Mouse (Mus musculus): ENCODE data around the gene C130032M10Rik.

Gene C130032M10Rik

DNA sequence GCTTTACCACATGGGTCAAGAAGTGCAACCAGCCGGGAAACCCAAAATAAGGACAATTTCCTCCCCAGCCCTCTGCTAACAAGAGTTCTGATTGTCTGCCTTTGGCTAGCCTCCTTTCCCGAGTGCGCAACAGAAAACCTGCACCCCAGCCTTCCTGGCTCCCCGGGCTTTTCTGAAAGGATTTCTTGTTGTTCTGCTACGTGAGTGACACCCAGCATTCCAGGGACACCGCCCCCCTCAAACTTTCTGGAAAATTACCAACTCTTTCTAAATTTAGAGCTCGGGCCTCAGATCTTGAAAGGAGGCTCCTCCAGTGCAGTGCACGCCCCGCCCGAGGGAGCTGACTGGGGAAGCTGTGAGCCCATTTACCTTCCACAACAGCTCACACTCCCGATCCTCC, at the start of gene C130032M10Rik:
C130032M10Rik (plus strand) TSS at position 334 of the 400 bp plus-strand sequence.
- peak; percentile 10 for DNase-seq (ENCODE audit: low read depth, low spot score)

GRCm38 (mm10) chr9:114466871-114467270, 48.6 kb upstream of the C130032M10Rik start:
- no peak for DNase-seq (ENCODE audit: low read depth, low spot score)

GRCm38 (mm10) chr9:114468217-114468616, 47.3 kb upstream of the C130032M10Rik start:
- no peak for DNase-seq (ENCODE audit: low read depth, low spot score)

DNA sequence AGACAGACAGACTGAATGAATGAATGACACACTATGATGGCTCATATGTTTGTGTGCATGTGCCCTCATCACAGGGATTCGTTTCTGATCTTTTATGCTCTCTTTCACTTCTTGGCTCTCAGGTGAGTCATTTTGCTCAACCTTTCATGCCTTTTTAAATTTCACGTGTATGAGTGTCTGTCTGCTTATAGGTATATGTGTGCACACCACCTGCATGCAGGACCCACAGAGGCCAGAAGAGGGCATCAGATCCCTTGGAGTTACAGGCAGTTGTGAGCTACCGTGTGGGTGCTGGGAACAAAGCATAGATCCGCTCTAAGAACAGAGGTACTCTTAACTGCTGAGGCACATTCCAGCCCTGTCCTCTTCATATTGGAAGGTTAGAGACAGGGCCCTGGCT, 46.8 kb upstream of the C130032M10Rik start:
- no peak for DNase-seq (ENCODE audit: low read depth, low spot score)

- no peak for DNase-seq (ENCODE audit: low read depth, low spot score)
Observed at GRCm38 (mm10) chr9:114471892-114472291, 43.6 kb upstream of the C130032M10Rik start.

DNA sequence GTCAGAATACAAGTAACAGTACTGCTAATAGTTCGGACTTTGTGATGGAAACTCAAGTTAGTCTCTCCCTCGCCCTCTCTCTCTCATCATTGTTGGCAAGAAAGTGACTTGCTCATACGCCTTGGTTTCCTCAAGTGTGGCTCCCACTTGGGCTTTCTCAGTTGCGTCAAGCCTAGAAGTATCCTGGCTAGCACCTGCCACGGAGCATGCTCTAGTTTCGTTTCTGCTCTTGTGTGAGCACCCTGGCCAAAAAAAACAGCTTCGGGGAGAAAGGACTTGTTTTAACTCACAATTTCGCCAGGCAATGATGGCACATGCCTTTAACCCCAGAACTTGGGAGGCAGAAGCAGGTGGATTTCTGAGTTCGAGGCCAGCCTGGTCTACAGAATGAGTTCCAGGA, 38.5 kb upstream of the C130032M10Rik start:
- DNase-seq (ENCODE audit: low read depth, low spot score): no peak

GRCm38 (mm10) chr9:114480940-114481339, 34.6 kb upstream of the C130032M10Rik start:
- DNase-seq (ENCODE audit: low read depth, low spot score): no peak

- DNase-seq (ENCODE audit: low read depth, low spot score): no peak
Observed at GRCm38 (mm10) chr9:114484771-114485170, 30.7 kb upstream of the C130032M10Rik start.

DNA sequence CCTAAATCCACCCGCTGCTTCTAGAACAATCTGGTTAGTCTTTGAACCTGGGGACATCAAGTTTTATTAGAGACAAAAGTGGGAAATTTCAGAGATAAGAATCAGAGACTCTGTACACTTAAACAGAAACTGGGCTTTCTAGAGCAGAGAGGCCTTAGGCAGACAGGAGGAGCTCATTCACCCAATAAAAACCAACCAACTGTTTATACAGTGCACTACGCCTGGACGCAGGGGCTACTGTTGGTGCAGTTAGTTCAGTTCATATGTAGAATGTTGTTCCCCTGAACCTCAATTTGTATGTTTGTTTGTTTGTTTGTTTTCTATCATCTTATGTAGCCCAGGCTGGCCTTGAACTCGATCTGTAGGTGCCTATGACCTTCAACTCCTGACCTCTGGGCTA, 28.7 kb upstream of the C130032M10Rik start:
- DNase-seq (ENCODE audit: low read depth, low spot score): no peak

GRCm38 (mm10) chr9:114487481-114488258, 27.8 kb upstream of the C130032M10Rik start:
- DNase-seq (ENCODE audit: low read depth, low spot score): no peak

- no peak for DNase-seq (ENCODE audit: low read depth, low spot score)
Observed at GRCm38 (mm10) chr9:114496469-114496868, 19.0 kb upstream of the C130032M10Rik start.

- DNase-seq (ENCODE audit: low read depth, low spot score): peak; percentile 74
Observed at GRCm38 (mm10) chr9:114498218-114498617, 17.3 kb upstream of the C130032M10Rik start.

DNA sequence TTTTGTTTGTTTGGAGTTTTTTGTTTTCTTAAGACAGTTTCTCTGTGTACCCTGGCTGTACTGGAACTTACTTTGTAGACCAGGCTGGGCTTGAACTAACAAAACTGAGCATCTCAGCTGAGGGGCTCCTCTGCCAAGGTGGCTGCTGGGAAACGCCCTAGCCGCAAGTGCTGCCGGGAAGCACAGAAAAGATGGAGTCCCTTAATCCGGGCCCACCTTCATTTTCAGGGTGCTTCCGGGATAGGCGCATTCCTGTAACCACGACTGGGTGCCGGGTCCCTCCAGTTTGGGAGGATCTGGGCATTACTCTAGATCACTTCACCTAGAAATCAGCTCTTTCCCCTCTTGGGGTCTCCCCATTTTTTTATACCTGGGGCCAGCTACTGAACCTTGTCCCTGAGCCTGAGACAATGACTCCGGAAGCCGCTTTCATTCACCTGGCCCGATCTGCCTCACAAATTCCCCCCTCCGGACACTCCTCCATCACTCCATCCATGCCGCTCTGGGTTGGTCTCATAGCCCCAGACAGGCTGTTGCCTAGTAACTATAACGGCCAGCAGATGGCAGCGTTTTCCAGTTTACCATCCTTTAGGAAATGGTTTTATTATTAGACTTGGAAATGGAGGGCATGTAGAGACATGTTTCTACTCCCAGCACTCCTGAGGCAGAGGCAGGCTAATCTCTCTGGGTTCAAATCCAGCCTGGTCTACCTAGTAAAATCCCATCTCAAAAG, 15.5 kb upstream of the C130032M10Rik start:
- peak; percentile 62 for DNase-seq (ENCODE audit: low read depth, low spot score)

GRCm38 (mm10) chr9:114501111-114501510, 14.4 kb upstream of the C130032M10Rik start:
- DNase-seq (ENCODE audit: low read depth, low spot score): no peak

GRCm38 (mm10) chr9:114501913-114502312, 13.6 kb upstream of the C130032M10Rik start:
- no peak for DNase-seq (ENCODE audit: low read depth, low spot score)

DNA sequence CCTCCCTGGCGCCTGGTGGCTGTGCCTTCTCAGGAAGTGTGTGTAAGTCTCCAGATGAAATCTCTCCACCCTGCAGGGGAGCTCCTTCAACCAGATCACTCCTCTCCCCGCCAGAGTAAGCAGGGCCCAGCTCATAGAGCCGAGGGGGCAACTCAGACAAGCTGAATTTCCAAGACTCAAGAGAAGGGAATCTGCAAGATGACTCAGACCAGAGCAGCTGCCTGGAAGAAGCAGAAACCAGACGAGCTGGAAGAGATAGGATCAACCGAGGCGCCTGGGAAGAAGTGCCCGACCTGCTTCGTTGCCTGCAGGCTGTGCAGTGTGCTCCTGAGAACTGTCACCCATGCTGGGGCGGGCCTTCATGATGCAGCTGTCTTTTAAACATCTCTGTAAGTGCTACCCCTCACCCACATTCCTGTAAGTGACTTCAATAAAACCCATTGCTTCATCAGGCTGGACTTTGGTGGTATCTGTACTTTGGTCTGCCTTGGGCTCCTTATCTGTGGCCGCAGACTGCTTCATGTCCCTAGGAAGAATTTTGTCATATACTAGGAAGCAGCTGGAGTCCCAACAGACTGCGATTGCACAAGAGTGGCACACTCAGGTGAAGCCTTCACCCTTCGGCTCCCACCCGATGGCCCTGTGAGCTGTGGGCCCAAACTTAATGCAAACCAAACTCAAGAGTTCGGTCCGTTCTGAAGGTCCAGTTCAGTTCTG, 12.6 kb upstream of the C130032M10Rik start:
- peak; percentile 21 for DNase-seq (ENCODE audit: low read depth, low spot score)

DNA sequence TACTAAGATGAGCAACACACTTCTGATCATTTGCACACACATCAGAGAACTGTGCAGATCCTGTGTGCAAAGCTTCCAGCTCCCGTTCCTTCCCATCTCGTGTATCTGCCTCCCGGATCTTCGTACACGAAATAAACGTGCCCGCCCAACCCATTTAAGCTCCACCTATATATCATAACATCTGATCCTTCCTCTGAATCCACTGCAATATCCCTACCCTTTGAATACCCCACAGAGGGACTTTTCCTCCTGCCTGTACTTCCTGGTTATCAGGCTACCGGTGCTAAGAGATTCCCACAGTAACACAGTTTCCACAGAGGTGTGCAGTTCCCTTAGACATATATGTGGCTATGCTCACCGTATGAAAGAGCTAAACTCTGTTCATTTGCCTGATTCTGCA, 10.7 kb upstream of the C130032M10Rik start, which contains the start of gene Ccr4:
Ccr4 (minus strand) TSS at position 101 of the 400 bp plus-strand sequence.
- no peak for DNase-seq (ENCODE audit: low read depth, low spot score)

DNA sequence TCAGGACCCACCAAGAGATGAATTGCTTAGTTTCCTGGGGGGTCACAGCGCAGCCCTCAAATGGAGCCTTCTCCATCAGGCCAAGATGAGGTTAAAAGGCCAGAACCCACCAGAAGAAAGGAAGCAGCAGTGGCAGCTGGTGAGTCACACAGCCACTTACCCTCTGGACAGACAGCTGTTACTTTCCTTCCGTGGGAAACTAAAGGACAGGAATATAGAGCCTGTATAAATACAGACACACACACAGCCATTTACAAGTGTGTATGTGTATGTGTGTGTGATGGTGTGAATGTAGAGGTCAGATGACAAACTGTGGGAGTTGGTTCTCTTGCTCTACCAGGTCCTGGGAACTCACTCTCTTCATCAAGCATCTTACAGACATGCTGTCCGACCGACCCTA, 8.9 kb upstream of the C130032M10Rik start:
- no peak for DNase-seq (ENCODE audit: low read depth, low spot score)

DNA sequence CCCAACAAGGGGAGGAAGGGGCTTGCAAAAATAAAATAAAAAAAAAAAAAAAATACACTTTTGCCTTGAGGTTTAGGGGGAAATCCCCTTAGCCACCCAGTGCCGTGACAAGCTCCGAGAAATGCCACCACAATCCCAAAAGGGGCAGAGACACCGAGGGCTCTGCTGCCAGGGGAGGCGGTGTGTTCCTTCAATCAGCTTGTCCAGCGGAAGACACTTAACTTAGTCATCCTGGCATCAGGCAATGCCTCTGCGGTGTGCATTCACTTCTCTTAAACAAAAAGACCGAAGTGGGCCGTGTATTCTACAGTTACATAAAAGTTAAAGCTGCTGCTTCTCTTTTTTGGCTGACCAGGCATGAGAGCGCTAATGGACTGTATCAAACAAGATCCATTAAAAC, 8.1 kb upstream of the C130032M10Rik start:
- DNase-seq (ENCODE audit: low read depth, low spot score): no peak

DNA sequence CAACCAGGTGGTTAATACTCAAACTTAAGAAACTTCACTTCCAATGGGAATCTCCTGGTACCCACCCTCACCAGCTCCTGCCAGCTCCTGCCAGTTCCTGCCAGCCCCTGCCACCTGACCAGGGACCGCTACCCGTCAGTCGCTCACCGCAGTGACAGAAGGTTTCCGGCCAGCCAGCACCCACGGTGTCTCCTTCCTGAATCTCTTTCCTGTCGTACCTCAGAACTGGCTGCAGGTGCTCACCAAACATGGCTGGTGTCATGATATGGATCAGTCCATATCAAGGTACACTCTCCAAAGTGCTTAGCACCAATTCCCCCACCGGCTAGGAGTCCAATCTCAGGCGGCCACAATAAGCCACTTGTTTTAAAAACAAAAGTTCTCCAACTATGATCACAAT, 5.7 kb upstream of the C130032M10Rik start:
- DNase-seq (ENCODE audit: low read depth, low spot score): no peak

DNA sequence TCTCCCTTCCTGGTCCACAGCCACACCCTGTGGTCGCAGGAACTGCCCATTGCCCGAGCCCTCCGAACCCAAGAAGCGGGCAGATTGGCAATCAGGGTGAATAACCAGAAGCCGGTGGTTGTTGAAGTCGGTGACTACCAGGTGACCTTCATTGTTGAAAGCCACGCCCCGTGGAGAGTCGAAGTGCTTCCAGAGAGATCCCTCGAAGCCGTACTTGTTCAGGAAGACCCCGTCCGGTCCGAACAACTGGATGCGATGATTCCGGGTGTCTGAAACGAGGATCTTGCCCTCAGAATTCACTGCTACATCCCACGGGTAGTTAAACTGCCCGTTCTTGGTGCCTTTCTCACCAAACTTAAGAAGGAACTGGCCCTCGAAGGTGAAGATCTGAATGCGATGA, 2.7 kb upstream of the C130032M10Rik start:
- DNase-seq (ENCODE audit: low read depth, low spot score): no peak

DNA sequence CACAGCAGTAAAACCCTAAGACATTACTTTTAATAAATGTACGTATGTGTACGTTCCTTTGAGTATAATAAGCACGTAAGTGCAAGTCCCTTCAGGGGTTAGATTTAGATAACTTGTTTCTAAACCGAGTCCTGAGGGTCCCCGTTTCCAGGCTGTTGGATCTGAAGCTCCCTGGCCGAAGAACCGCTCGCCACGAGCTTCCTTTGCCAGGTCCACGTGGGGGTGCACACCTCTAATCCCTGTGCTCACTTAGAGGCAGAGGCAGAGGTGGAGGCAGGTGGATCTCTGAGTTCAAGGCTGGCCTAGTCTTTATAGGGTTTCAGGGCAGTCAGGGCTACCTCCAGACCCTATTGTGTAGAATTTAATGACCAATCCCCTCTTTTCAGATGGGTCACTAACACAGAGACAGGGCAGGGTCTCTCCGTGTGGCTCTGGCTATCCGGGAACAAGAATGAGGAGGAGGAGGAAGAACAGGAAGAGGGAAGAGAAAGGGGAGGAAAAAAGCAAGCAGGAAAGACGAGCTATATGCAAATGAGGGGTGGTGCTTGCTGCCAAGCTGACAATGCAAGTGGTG, 2.5 kb downstream of the C130032M10Rik start:
- DNase-seq (ENCODE audit: low read depth, low spot score): no peak
